Comparison of ENCODE assay signal across 8 mouse cellular contexts in genomic region chr11:19823461-19823895, GRCm38 (mm10).
A peak's percentile ranks its signal among the peaks of the same experiment; 100 is the strongest.
DNase-seq lines count a peak whose midpoint lies in the region; ATAC-seq and TF ChIP-seq lines count a peak whose summit lies in the region.

No protein-coding gene starts in this region.

- no peak for TF ChIP-seq POLR2A in heart, adult 2 months (IDR thresholded peaks at IDR 0.05; ENCODE audit: insufficient read depth, low read depth, low read length)

- ATAC-seq in activated CD4-positive, CD25-positive, alpha-beta regulatory T cell, adult 4 months = peak; percentile 68

- peaks cover 4% of the 10 kb centered on the region for H3K4me1 ChIP-seq in heart, adult 2 months (ENCODE audit: control insufficient read depth, insufficient read depth, low read length)
- 0 out of 2 replicates have a peak, but pooled peaks cover 7% of the 10 kb centered on the region for H3K4me1 ChIP-seq in hindbrain, embryonic 10.5 days (replicated peaks)
- peaks cover 5% of the 10 kb centered on the region for H3K4me1 ChIP-seq in midbrain, embryonic 10.5 days

- DNase-seq in heart, adult 2 months = peak; percentile 19 to 31
- DNase-seq in heart, adult 11 months = no peak
- peak; percentile 68 for DNase-seq in embryo, embryonic 11.5 days (ENCODE audit: low read depth, low spot score)
- peak; percentile 72 for DNase-seq in hindbrain, embryonic 10.5 days (ENCODE audit: low spot score)
- peak; percentile 80 to 82 for DNase-seq in layer of hippocampus, postnatal 10 days (ENCODE audit: low spot score in 2 of 2)
- peak; percentile 71 for DNase-seq in midbrain, embryonic 10.5 days (ENCODE audit: low spot score)
- DNase-seq in spleen, postnatal 4 days (ENCODE audit: low spot score in 2 of 2) = peak; percentile 42 to 82

- H3K9me3 ChIP-seq in hindbrain, embryonic 10.5 days = no peaks in the 10 kb centered on the region
- no peaks in the 10 kb centered on the region for H3K9me3 ChIP-seq in midbrain, embryonic 10.5 days (replicated peaks)

- no peak for TF ChIP-seq EP300 in heart, adult 2 months (IDR thresholded peaks at IDR 0.05; ENCODE audit: insufficient read depth, low read depth, low read length)

- no peak overlapping the region for H3K4me3 ChIP-seq in heart, adult 2 months
- H3K4me3 ChIP-seq in hindbrain, embryonic 10.5 days = no peak overlapping the region
- no peak overlapping the region for H3K4me3 ChIP-seq in midbrain, embryonic 10.5 days

- under 1% methylated on average over 3 of the region's 3 CpGs for WGBS in heart, adult 2 months
- WGBS in hindbrain, embryonic 10.5 days = 0% methylated on average over 3 of the region's 3 CpGs
- WGBS in midbrain, embryonic 10.5 days = 0% methylated on average over 3 of the region's 3 CpGs

- intact Hi-C loops in heart, adult 2 months (cut with DNase I) = loop anchor here (2.0 to 10.0 kb wide), 3 partner anchors 249 to 577 kb away; partner anchors contain the start of gene Rab1a

- H3K9ac ChIP-seq in heart, adult 2 months (ENCODE audit: low read depth, low read length) = no peak overlapping the region

- TF ChIP-seq CTCF in heart, adult 2 months (IDR thresholded peaks at IDR 0.05) = no peak; the same call in 1 of the 2 replicates

- H3K79me2 ChIP-seq in heart, adult 2 months (replicated peaks; ENCODE audit: control insufficient read depth, insufficient read depth, low read length) = no peaks in the 10 kb centered on the region

- no peak overlapping the region for H3K27ac ChIP-seq in heart, adult 2 months
- H3K27ac ChIP-seq in hindbrain, embryonic 10.5 days = no peak overlapping the region
- H3K27ac ChIP-seq in midbrain, embryonic 10.5 days (replicated peaks) = no peak overlapping the region

- no peaks in the 10 kb centered on the region for H3K27me3 ChIP-seq in heart, adult 2 months (ENCODE audit: control insufficient read depth, insufficient read depth, low read length)
- H3K27me3 ChIP-seq in hindbrain, embryonic 10.5 days (ENCODE audit: insufficient read depth, poor library complexity, severe bottlenecking) = no peaks in the 10 kb centered on the region
- no peaks in the 10 kb centered on the region for H3K27me3 ChIP-seq in midbrain, embryonic 10.5 days (ENCODE audit: low read depth, poor library complexity, severe bottlenecking)

- no peaks in the 10 kb centered on the region for H3K36me3 ChIP-seq in heart, adult 2 months (ENCODE audit: control insufficient read depth, insufficient read depth, low read length)
- no peaks in the 10 kb centered on the region for H3K36me3 ChIP-seq in hindbrain, embryonic 10.5 days
- no peaks in the 10 kb centered on the region for H3K36me3 ChIP-seq in midbrain, embryonic 10.5 days
